Comparison of ENCODE assay signal across 18 mouse cellular contexts in the genomic region with DNA sequence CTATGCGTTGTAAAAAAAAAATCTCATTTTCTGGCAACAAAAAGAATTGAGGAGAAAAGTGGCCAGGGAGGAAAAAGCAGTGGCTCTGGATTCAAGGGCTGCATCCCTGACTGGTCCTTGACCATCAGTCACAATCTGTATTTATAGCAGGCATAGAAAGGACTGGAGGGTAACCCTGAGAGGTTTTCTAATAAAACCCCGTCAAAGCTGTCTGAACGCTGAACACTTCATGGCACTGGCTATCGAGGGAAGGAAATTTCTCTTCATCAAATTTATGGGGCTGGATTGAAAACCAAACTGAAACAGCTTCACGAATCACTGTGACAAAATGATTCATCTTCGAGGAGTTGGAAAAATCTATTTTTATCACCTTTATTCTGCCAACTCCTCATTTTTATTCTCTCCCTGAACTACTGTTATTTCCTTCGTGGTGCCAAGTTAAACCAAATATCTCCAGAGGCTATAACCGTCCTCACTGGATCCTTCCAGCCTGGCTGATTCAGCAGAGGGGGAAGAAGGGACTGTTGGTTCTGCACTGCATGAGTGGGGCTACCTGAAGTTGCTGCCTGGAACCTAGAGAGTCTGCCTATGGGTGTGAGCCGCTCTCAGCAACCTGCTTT.
A peak's percentile ranks its signal among the peaks of the same experiment; 100 is the strongest.
DNase-seq lines count a peak whose midpoint lies in the region; ATAC-seq lines count a peak whose summit lies in the region.
"Had no signal": no experiment of that assay in that cellular context is flagged by ENCODE, and none has a peak within 500 bp of the region (broad histone marks: within the 10 kb centered on the region; RNA-seq: fewer than 3 reads in every experiment).

No protein-coding gene starts in this region.

- no peak overlapping the region for H3K9ac ChIP-seq in hindbrain, embryonic 14.5 days
- H3K9ac ChIP-seq in hindbrain, embryonic 12.5 days, result no peak overlapping the region
- peak overlapping the region; percentile 57 for H3K9ac ChIP-seq in lung, embryonic 16.5 days (ENCODE audit: low read length)
- H3K9ac ChIP-seq: liver, embryonic 13.5 days; midbrain, embryonic 12.5 days had no signal

- no peaks in the 10 kb centered on the region for H3K4me1 ChIP-seq in hindbrain, embryonic 14.5 days (replicated peaks; ENCODE audit: control insufficient read depth, insufficient read depth, low read length)
- H3K4me1 ChIP-seq in hindbrain, embryonic 12.5 days, result no peaks in the 10 kb centered on the region
- peaks cover 11% of the 10 kb centered on the region for H3K4me1 ChIP-seq in lung, embryonic 16.5 days (replicated peaks; ENCODE audit: control insufficient read depth, insufficient read depth, low read length)
- H3K4me1 ChIP-seq in heart, embryonic 10.5 days, result no peaks in the 10 kb centered on the region
- H3K4me1 ChIP-seq: liver, embryonic 13.5 days; midbrain, embryonic 12.5 days had no signal

- WGBS in hindbrain, embryonic 14.5 days, result 85% methylated on average over 9 of the region's 9 CpGs
- WGBS in hindbrain, embryonic 12.5 days, result 84% methylated on average over 9 of the region's 9 CpGs
- WGBS in lung, embryonic 16.5 days, result 58% methylated on average over 9 of the region's 9 CpGs
- 84% methylated on average over 9 of the region's 9 CpGs for WGBS in heart, embryonic 10.5 days

- H3K4me3 ChIP-seq in hindbrain, embryonic 14.5 days (replicated peaks; ENCODE audit: low read length), result no peak overlapping the region
- H3K4me3 ChIP-seq in hindbrain, embryonic 12.5 days, result no peak overlapping the region
- peak overlapping the region; percentile 31 for H3K4me3 ChIP-seq in lung, embryonic 16.5 days (ENCODE audit: low read length)
- no peak overlapping the region for H3K4me3 ChIP-seq in heart, embryonic 10.5 days
- H3K4me3 ChIP-seq: liver, embryonic 13.5 days; midbrain, embryonic 12.5 days had no signal

- no peak for ATAC-seq in hindbrain, embryonic 14.5 days (ENCODE audit: low FRiP score)
- no peak for ATAC-seq in hindbrain, embryonic 12.5 days (ENCODE audit: low FRiP score)
- ATAC-seq in lung, embryonic 16.5 days (ENCODE audit: low read depth), result no peak
- ATAC-seq: intestine, postnatal 0 days had no signal

- 0 out of 2 replicates have a peak overlapping the region, but pooled peaks have one; percentile 5 for H3K27ac ChIP-seq in hindbrain, embryonic 14.5 days
- no peak overlapping the region for H3K27ac ChIP-seq in hindbrain, embryonic 12.5 days
- peak overlapping the region; percentile 36; the same call in 1 of the 2 replicates for H3K27ac ChIP-seq in lung, embryonic 16.5 days (ENCODE audit: low read length)
- no peak overlapping the region for H3K27ac ChIP-seq in heart, embryonic 10.5 days
- H3K27ac ChIP-seq: kidney, postnatal 0 days; liver, embryonic 13.5 days; macrophage; midbrain, embryonic 12.5 days had no signal

- no peaks in the 10 kb centered on the region for H3K27me3 ChIP-seq in hindbrain, embryonic 14.5 days (ENCODE audit: control insufficient read depth, insufficient read depth, low read length)
- H3K27me3 ChIP-seq in hindbrain, embryonic 12.5 days, result no peaks in the 10 kb centered on the region
- H3K27me3 ChIP-seq in lung, embryonic 16.5 days (ENCODE audit: control insufficient read depth, insufficient read depth, low read depth, low read length), result no peaks in the 10 kb centered on the region
- no peaks in the 10 kb centered on the region for H3K27me3 ChIP-seq in heart, embryonic 10.5 days (ENCODE audit: insufficient read depth, poor library complexity, severe bottlenecking)
- H3K27me3 ChIP-seq: liver, embryonic 13.5 days; midbrain, embryonic 12.5 days had no signal

- H3K9me3 ChIP-seq in hindbrain, embryonic 14.5 days (ENCODE audit: control insufficient read depth, low read length), result no peaks in the 10 kb centered on the region
- no peaks in the 10 kb centered on the region for H3K9me3 ChIP-seq in hindbrain, embryonic 12.5 days (replicated peaks)
- no peaks in the 10 kb centered on the region for H3K9me3 ChIP-seq in lung, embryonic 16.5 days (ENCODE audit: control insufficient read depth, low read length)
- H3K9me3 ChIP-seq in heart, embryonic 10.5 days, result no peaks in the 10 kb centered on the region
- H3K9me3 ChIP-seq: liver, embryonic 13.5 days; midbrain, embryonic 12.5 days had no signal

- no peak for DNase-seq in hindbrain, embryonic 14.5 days (ENCODE audit: low spot score)
- DNase-seq in lung, postnatal 4 days, result no peak
- DNase-seq in brain, adult 2 months (ENCODE audit: low read depth, low spot score), result peak; percentile 81
- peak; percentile 15 for DNase-seq in fibroblast of lung, adult 2 months (ENCODE audit: low read depth)
- no peak for DNase-seq in adipocyte (ENCODE audit: low spot score)
- DNase-seq in heart, embryonic 10.5 days (ENCODE audit: low spot score), result no peak
- DNase-seq: cerebellum, adult 9-10 months; gastrocnemius, postnatal 36 days; heart, postnatal 14 days; liver, embryonic 13.5 days; thymus, postnatal 4 days had no signal

- H3K4me2 ChIP-seq in hindbrain, embryonic 14.5 days (replicated peaks), result no peak overlapping the region
- H3K4me2 ChIP-seq in hindbrain, embryonic 12.5 days (replicated peaks), result no peak overlapping the region
- peak overlapping the region; percentile 44 for H3K4me2 ChIP-seq in lung, embryonic 16.5 days (ENCODE audit: low read depth, low read length)
- H3K4me2 ChIP-seq: heart, embryonic 11.5 days; liver, embryonic 13.5 days; midbrain, embryonic 12.5 days had no signal

- H3K36me3 ChIP-seq in hindbrain, embryonic 14.5 days (replicated peaks; ENCODE audit: control insufficient read depth, insufficient read depth), result no peaks in the 10 kb centered on the region
- no peaks in the 10 kb centered on the region for H3K36me3 ChIP-seq in hindbrain, embryonic 12.5 days
- no peaks in the 10 kb centered on the region for H3K36me3 ChIP-seq in lung, embryonic 16.5 days (ENCODE audit: control insufficient read depth, insufficient read depth, low read length)
- no peaks in the 10 kb centered on the region for H3K36me3 ChIP-seq in heart, embryonic 10.5 days
- H3K36me3 ChIP-seq: liver, embryonic 13.5 days; midbrain, embryonic 12.5 days had no signal

Comparison
In these comparisons a context has a peak if more than half of its experiments do, and no peak if none do; other contexts are left out.
1. H3K27ac ChIP-seq: peak in hindbrain, embryonic 14.5 days (single experiment) and lung, embryonic 16.5 days (single experiment); none in hindbrain, embryonic 12.5 days (single experiment) and heart, embryonic 10.5 days (single experiment).
2. DNase-seq: peak in brain, adult 2 months (single experiment) and fibroblast of lung, adult 2 months (single experiment); none in hindbrain, embryonic 14.5 days (single experiment), lung, postnatal 4 days (0 of 2), adipocyte (single experiment) and heart, embryonic 10.5 days (single experiment).